Mouse (Mus musculus) kidney, postnatal 0 days (tissue): ENCODE data around the gene Olfr1465. TPM values are rescaled to one million over a fixed set of nuclear protein-coding genes. Genes with fewer than 3 reads are reported as not detected.

Experiments used
- ATAC-seq: fragments of 200-750 bp; cut with Nextera tagmentation; replicated peaks from 2 replicates; pipeline ENCODE4 v1.8.0; 2017; ENCODE audit warnings: low read depth, moderate number of reproducible peaks, moderate TSS enrichment, moderate library complexity; ENCODE audit not compliant: low FRiP score
- DNase-seq: peaks from one replicate; pipeline ENCODE4 v3.0.0-alpha.2; 2016; ENCODE audit warnings: low spot score
- H3K27ac ChIP-seq: fragments of 300-500 bp; sonication (generic); 2 replicates; pipeline ENCODE4 v1.5.1; 2014; ENCODE audit warnings: mild to moderate bottlenecking
- H3K27me3 ChIP-seq: fragments of 300-500 bp; sonication (generic); 2 replicates; pipeline ENCODE4 v1.6.1; 2014; ENCODE audit warnings: low read length, mixed read lengths; ENCODE audit not compliant: insufficient read depth
- H3K36me3 ChIP-seq: fragments of 300-500 bp; sonication (generic); 2 replicates; pipeline ENCODE4 v1.6.1; 2014; ENCODE audit warnings: low read length, mixed read lengths; ENCODE audit not compliant: insufficient read depth
- H3K4me1 ChIP-seq: fragments of 300-500 bp; sonication (generic); replicated peaks from 2 replicates; pipeline ENCODE4 v1.6.1; 2014; ENCODE audit warnings: antibody characterized with exemption, low read length, mixed read lengths; ENCODE audit not compliant: insufficient read depth
- H3K4me2 ChIP-seq: fragments of 300-500 bp; sonication (generic); 2 replicates; pipeline ENCODE4 v1.6.1; 2014; ENCODE audit warnings: mild to moderate bottlenecking, low read length, moderate library complexity, mixed read lengths
- H3K4me3 ChIP-seq: fragments of 300-500 bp; sonication (generic); replicated peaks from 2 replicates; pipeline ENCODE4 v1.5.1; 2014; ENCODE audit warnings: low read depth, low read length
- H3K9ac ChIP-seq: fragments of 300-500 bp; sonication (generic); 2 replicates; pipeline ENCODE4 v1.6.1; 2014; ENCODE audit warnings: low read depth, low read length
- H3K9me3 ChIP-seq: fragments of 300-500 bp; sonication (generic); replicated peaks from 2 replicates; pipeline ENCODE4 v1.6.1; 2016; ENCODE audit warnings: low read length, inconsistent platforms, mixed read lengths
- CTCF ChIP-seq: IDR thresholded peaks from 2 replicates; pipeline ENCODE4 v1.5.1; 2016; ENCODE audit warnings: antibody characterized with exemption, low read depth, mild to moderate bottlenecking, moderate library complexity
- WGBS: fragments of 180-500 bp; shearing (Covaris S2); extraction: QIAGEN DNeasy Blood & Tissue Kit; methylation state at CpG from one replicate; pipeline ENCODE4 v1.1.7; 2014; 5-methylcytosine and 5-hydroxymethylcytosine counted together
- polyA plus RNA-seq: library from polyadenylated mRNA; unstranded; fragments of >200 nt; fragmentation: Nextera tagmentation; extraction: Ambion mirVana; gene quantifications from 2 replicates; pipeline ENCODE4 v1.2.1, GENCODE M21; 2015

The Olfr1465 gene
- not detected in 2 replicates for polyA plus RNA-seq

DNA sequence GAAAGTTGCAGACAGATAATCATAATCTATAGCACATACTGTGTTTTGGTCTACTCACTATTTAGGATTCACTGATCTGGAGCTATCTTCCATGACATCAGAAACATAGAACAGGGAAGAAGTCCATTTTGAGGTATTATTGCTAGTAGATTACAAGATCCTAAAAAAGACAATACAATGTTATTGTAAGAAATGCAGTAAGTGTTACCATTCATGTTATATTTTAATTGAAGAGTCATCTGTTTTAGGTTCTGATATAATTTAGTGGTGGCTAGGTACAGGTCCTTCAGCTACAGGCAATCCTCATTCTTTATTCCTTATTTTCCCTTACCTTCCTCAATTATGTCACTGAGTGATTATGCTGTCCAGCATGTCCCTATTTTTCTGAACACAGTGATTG is at the start of gene Olfr1465:
Gene Olfr1465 (minus strand): TSS at position 101 of the 400 bp plus-strand sequence.
- TF ChIP-seq CTCF, result no peak
- Histone ChIP-seq H3K27me3 (no peaks in the 10 kb centered on the region), H3K4me3 (no peak within 1 kb of the TSS)

DNA sequence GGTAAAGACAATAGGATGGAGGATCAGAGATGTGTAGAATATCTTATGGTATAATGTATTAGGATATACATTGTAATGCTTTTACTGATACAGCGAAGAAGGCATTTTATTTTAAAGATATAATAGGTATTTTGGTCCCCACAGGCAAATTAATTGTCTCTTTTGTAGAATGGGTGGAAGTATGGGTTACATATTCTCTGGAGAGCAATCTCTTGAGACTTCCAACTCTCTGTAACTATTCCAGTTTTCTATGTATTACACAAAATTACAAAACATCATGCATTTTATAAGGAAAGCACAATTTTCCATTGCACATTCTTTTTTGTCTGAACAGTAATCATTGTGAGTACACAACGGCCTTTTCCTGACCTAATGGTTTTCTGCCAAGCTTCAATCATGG is 46.6 kb upstream of the Olfr1465 start, which contains the start of gene Olfr1467:
Gene Olfr1467 (plus strand): TSS at position 301 of the 400 bp plus-strand sequence.
- no peak for TF ChIP-seq CTCF
- H3K4me1 ChIP-seq, result no peaks in the 10 kb centered on the region
- 62% methylated on average over 2 of the region's 2 CpGs for WGBS
- H3K36me3 ChIP-seq, result no peaks in the 10 kb centered on the region
- no peak within 1 kb of the TSS for H3K9ac ChIP-seq
- no peak within 1 kb of the TSS for H3K4me2 ChIP-seq
- ATAC-seq (no peak), DNase-seq (no peak)
- no peaks in the 10 kb centered on the region for H3K27me3 ChIP-seq
- H3K27ac ChIP-seq, result no peak within 1 kb of the TSS
- H3K9me3 ChIP-seq, result no peaks in the 10 kb centered on the region; the same call in 1 of the 2 replicates
- H3K4me3 ChIP-seq, result no peak within 1 kb of the TSS

More for the DNA sequence above, at the start of gene Olfr1465:
- Histone ChIP-seq H3K4me2 (no peak within 1 kb of the TSS), H3K36me3 (no peaks in the 10 kb centered on the region), H3K27ac (no peak within 1 kb of the TSS), H3K9ac (no peak within 1 kb of the TSS), H3K9me3 (no peaks in the 10 kb centered on the region), H3K4me1 (no peaks in the 10 kb centered on the region)
- DNase-seq (no peak), ATAC-seq (no peak)

DNA sequence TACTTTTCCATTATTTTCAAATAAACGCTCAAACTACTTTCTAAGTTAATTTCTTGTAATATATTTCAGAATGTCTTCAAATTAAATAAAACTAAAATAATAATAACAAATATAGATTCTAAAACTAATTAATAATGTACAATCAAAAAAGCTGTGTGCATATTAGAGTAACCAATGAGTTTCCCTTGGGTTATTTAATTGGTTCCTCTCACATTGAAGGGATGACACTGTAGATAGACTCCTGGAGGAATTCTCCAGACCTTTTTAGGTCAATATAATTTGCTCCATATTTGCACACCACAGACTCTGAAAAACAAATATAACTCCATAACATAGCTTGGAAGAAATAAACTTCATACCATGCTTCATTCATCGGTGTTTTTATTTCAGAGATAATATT is 23.2 kb upstream of the Olfr1465 start, which contains the start of gene Olfr1466:
Gene Olfr1466 (plus strand): TSS at position 301 of the 400 bp plus-strand sequence.
- no peaks in the 10 kb centered on the region for H3K27me3 ChIP-seq
- WGBS, result 90% methylated on average over 2 of the region's 2 CpGs
- TF ChIP-seq CTCF, result no peak

More for the DNA sequence above, 23.2 kb upstream of the Olfr1465 start, which contains the start of gene Olfr1466:
- H3K9ac ChIP-seq, result no peak within 1 kb of the TSS
- ATAC-seq (no peak), DNase-seq (no peak)
- H3K4me1 ChIP-seq, result no peaks in the 10 kb centered on the region
- H3K27ac ChIP-seq, result no peak within 1 kb of the TSS
- no peak within 1 kb of the TSS for H3K4me3 ChIP-seq
- no peak within 1 kb of the TSS for H3K4me2 ChIP-seq
- H3K9me3 ChIP-seq, result no peaks in the 10 kb centered on the region; the same call in 1 of the 2 replicates
- no peaks in the 10 kb centered on the region for H3K36me3 ChIP-seq

Other genes starting within 250 kb of the Olfr1465 start
- not detected in 2 replicates for gene Olfr1457, start 217.7 kb downstream of the Olfr1465 start, polyA plus RNA-seq
- not detected in 2 replicates for gene Olfr1458, start 208.8 kb downstream of the Olfr1465 start, polyA plus RNA-seq
- gene Olfr1459, start 166.0 kb downstream of the Olfr1465 start, polyA plus RNA-seq, result not detected in 2 replicates
- not detected in 2 replicates for gene Olfr1461, start 152.5 kb downstream of the Olfr1465 start, polyA plus RNA-seq
- not detected in 2 replicates for gene Olfr1462, start 129.8 kb downstream of the Olfr1465 start, polyA plus RNA-seq
- not detected in 2 replicates for gene Olfr1463, start 84.2 kb downstream of the Olfr1465 start, polyA plus RNA-seq
- not detected in 2 replicates for gene Olfr1466, start 23.3 kb upstream of the Olfr1465 start, polyA plus RNA-seq
- not detected in 2 replicates for gene Olfr1467, start 46.7 kb upstream of the Olfr1465 start, polyA plus RNA-seq
- not detected in 2 replicates for gene Olfr1469, start 92.3 kb upstream of the Olfr1465 start, polyA plus RNA-seq
- gene Olfr1471, start 127.9 kb upstream of the Olfr1465 start, polyA plus RNA-seq, result not detected in 2 replicates
- gene Olfr1472, start 140.5 kb upstream of the Olfr1465 start, polyA plus RNA-seq, result not detected in 2 replicates
- gene Olfr1474, start 154.0 kb upstream of the Olfr1465 start, polyA plus RNA-seq, result not detected in 2 replicates
- gene Olfr1475, start 164.7 kb upstream of the Olfr1465 start, polyA plus RNA-seq, result not detected in 2 replicates
- gene Olfr1477, start 185.0 kb upstream of the Olfr1465 start, polyA plus RNA-seq, result not detected in 2 replicates
- not detected in 2 replicates for gene Olfr1480, start 212.4 kb upstream of the Olfr1465 start, polyA plus RNA-seq